Mouse (Mus musculus) left cerebral cortex, postnatal 10 days (tissue): Measurements from ENCODE around the gene Adgrf1. TPM values are rescaled to one million over a fixed set of nuclear protein-coding genes. Genes with fewer than 3 reads are reported as not detected.
A peak's percentile ranks its signal among the peaks of the same experiment; 100 is the strongest.
"Not testable (repeated sequence)": the region's sequence is repeated elsewhere in the genome, so short reads cannot be mapped to it uniquely, and the experiment has no call there.

Experiments
- DNase-seq, 2 experiments: peaks; one replicate each; pipeline ENCODE4 v3.0.0; 2021 to 2022; ENCODE audit warnings: low spot score in 2 of 2, mixed read lengths in 1 of 2; ENCODE audit errors: extremely low spot score in 1 of 2
- intact Hi-C: fragments of 180-260 bp; cut with DNase I; formaldehyde crosslinking; loops from one replicate; pipeline ENCODE4 v1.15.1; 2025
- total RNA-seq, 2 experiments: library from RNA; stranded (reverse); gene quantifications; 2 replicates each; pipeline ENCODE4 v1.2.3; 2021

Gene Adgrf1
- total RNA-seq, 2 experiments from 2014 or later, result not detected

GRCm38 (mm10) chr17:43338279-43338678 is 68.2 kb downstream of the Adgrf1 start:
- DNase-seq, result no peak
- intact Hi-C loops, result no loop called here

- DNase-seq, intact Hi-C loops: not testable (repeated sequence)
These were observed 76.4 kb downstream of the Adgrf1 start for GRCm38 (mm10) chr17:43346499-43346898.

GRCm38 (mm10) chr17:43357902-43358539 is 87.9 kb downstream of the Adgrf1 start:
- DNase-seq, result no peak
- intact Hi-C loops, result no loop called here

GRCm38 (mm10) chr17:43359826-43360619 is 89.9 kb downstream of the Adgrf1 start, which contains the start of gene Adgrf5:
TSS of gene Adgrf5 (plus strand) at chr17:43360451.
- intact Hi-C loops, result no loop called here
- DNase-seq, result peak in 1 of 2 experiments; percentile 57

- intact Hi-C loops, result no loop called here
These were observed 90.9 kb downstream of the Adgrf1 start for GRCm38 (mm10) chr17:43361021-43361420.

GRCm38 (mm10) chr17:43362362-43362761 is 92.2 kb downstream of the Adgrf1 start:
- DNase-seq, result no peak

More at GRCm38 (mm10) chr17:43361021-43361420, 90.9 kb downstream of the Adgrf1 start:
- DNase-seq, result no peak

GRCm38 (mm10) chr17:43362881-43363280 is 92.8 kb downstream of the Adgrf1 start:
- intact Hi-C loops, result no loop called here
- DNase-seq, result no peak

More at GRCm38 (mm10) chr17:43362362-43362761, 92.2 kb downstream of the Adgrf1 start:
- intact Hi-C loops, result no loop called here

GRCm38 (mm10) chr17:43363921-43364320 is 93.8 kb downstream of the Adgrf1 start:
- DNase-seq, result no peak
- intact Hi-C loops, result no loop called here

- intact Hi-C loops, result no loop called here
- no peak for DNase-seq
These were observed 95.2 kb downstream of the Adgrf1 start for GRCm38 (mm10) chr17:43365297-43365696.

- intact Hi-C loops, result no loop called here
- peak in 1 of 2 experiments; percentile 52 for DNase-seq
These were observed 96.4 kb downstream of the Adgrf1 start for GRCm38 (mm10) chr17:43366486-43366885.

GRCm38 (mm10) chr17:43368171-43368576 is 98.0 kb downstream of the Adgrf1 start:
- intact Hi-C loops, result no loop called here
- DNase-seq, result peak in 1 of 2 experiments; percentile 61

- intact Hi-C loops, result no loop called here
These were observed 102.5 kb downstream of the Adgrf1 start for GRCm38 (mm10) chr17:43372604-43373003.

GRCm38 (mm10) chr17:43374020-43374419 is 103.9 kb downstream of the Adgrf1 start:
- intact Hi-C loops, result no loop called here
- DNase-seq, result no peak

More at GRCm38 (mm10) chr17:43372604-43373003, 102.5 kb downstream of the Adgrf1 start:
- DNase-seq, result no peak

Other genes starting within 250 kb of the Adgrf1 start
- 10 to 100 TPM; 25.6 to 29.3 TPM for gene Adgrf5, start 90.1 kb downstream of the Adgrf1 start, total RNA-seq
- under 1 TPM in 1 of 2 experiments, not detected in 1; 0.12 TPM for gene Mep1a, start 232.5 kb downstream of the Adgrf1 start, total RNA-seq